Mouse (Mus musculus) myocyte (in vitro differentiated cells): ENCODE measurements around the gene Trpv4. TPM values are rescaled to one million over a fixed set of nuclear protein-coding genes. Genes with fewer than 3 reads are reported as not detected.
A peak's percentile ranks its signal among the peaks of the same experiment; 100 is the strongest.

Source experiments
- H3K27me3 ChIP-seq: one replicate; pipeline ENCODE4 v1.6.1; 2011; ENCODE audit not compliant: control insufficient read depth, insufficient read depth, insufficient read length
- H3K36me3 ChIP-seq: one replicate; pipeline ENCODE4 v1.6.1; 2011; ENCODE audit not compliant: control insufficient read depth, insufficient read depth
- H3K4me2 ChIP-seq: one replicate; pipeline ENCODE4 v1.6.1; 2011; ENCODE audit warnings: low read depth, control low read depth
- H3K4me3 ChIP-seq: one replicate; pipeline ENCODE4 v1.5.1; 2011; ENCODE audit warnings: mild to moderate bottlenecking, control low read depth, moderate library complexity
- H3K79me2 ChIP-seq: one replicate; pipeline ENCODE4 v1.6.1; 2011; ENCODE audit not compliant: control insufficient read depth, insufficient read depth
- H3ac ChIP-seq: one replicate; pipeline ENCODE4 v1.6.1; 2011; ENCODE audit not compliant: control insufficient read depth, insufficient read length
- CEBPB ChIP-seq: IDR thresholded peaks from 2 replicates; pipeline ENCODE4 v1.6.1; 2011; ENCODE audit warnings: mild to moderate bottlenecking, moderate library complexity; ENCODE audit not compliant: poor library complexity, insufficient read depth, severe bottlenecking
- E2F4 ChIP-seq: IDR thresholded peaks from one replicate; pipeline ENCODE4 v1.6.1; 2011; ENCODE audit warnings: mild to moderate bottlenecking, control low read depth, moderate library complexity; ENCODE audit not compliant: insufficient read depth
- MAX ChIP-seq: IDR thresholded peaks from one replicate; pipeline ENCODE4 v1.6.1; 2011; ENCODE audit warnings: low read depth, mild to moderate bottlenecking, control low read depth
- MYOD1 ChIP-seq, 3 experiments: IDR thresholded peaks; one replicate each; pipeline ENCODE4 v1.6.1; 2011; ENCODE audit warnings: control low read depth in 2 of 3, low read depth in 2 of 3, mild to moderate bottlenecking in 2 of 3, moderate library complexity in 1 of 3; ENCODE audit not compliant: insufficient read length in 2 of 3, control insufficient read depth in 1 of 3
- MYOG ChIP-seq, 3 experiments: IDR thresholded peaks; one replicate each; pipeline ENCODE4 v1.6.1; 2011; ENCODE audit warnings: control low read depth in 2 of 3, low read depth in 2 of 3, mild to moderate bottlenecking in 2 of 3; ENCODE audit not compliant: insufficient read length in 2 of 3, control insufficient read depth in 1 of 3, insufficient read depth in 1 of 3
- POLR2A ChIP-seq: IDR thresholded peaks from one replicate; pipeline ENCODE4 v1.6.1; 2011; ENCODE audit warnings: low read depth, mild to moderate bottlenecking, control low read depth, moderate library complexity; ENCODE audit not compliant: insufficient read length
- POLR2AphosphoS2 ChIP-seq: IDR thresholded peaks from one replicate; pipeline ENCODE4 v1.6.1; 2011; ENCODE audit warnings: low read depth, control low read depth; ENCODE audit not compliant: insufficient read length
- REST ChIP-seq: IDR thresholded peaks from one replicate; pipeline ENCODE4 v1.6.1; 2011; ENCODE audit warnings: mild to moderate bottlenecking, control low read depth, moderate library complexity; ENCODE audit not compliant: insufficient read depth, insufficient read length
- SRF ChIP-seq: IDR thresholded peaks from one replicate; pipeline ENCODE4 v1.6.1; 2011; ENCODE audit warnings: low read depth; ENCODE audit not compliant: control insufficient read depth, insufficient read length
- TCF12 ChIP-seq: IDR thresholded peaks from one replicate; pipeline ENCODE4 v1.6.1; 2011; ENCODE audit warnings: mild to moderate bottlenecking, control low read depth; ENCODE audit not compliant: poor library complexity, insufficient read depth, severe bottlenecking
- TCF3 ChIP-seq: IDR thresholded peaks from one replicate; pipeline ENCODE4 v1.6.1; 2011; ENCODE audit warnings: low read depth, control low read depth; ENCODE audit not compliant: insufficient read length
- USF1 ChIP-seq: IDR thresholded peaks from one replicate; pipeline ENCODE4 v1.6.1; 2011; ENCODE audit warnings: low read depth, mild to moderate bottlenecking, control low read depth, moderate library complexity
- polyA plus RNA-seq: library from polyadenylated mRNA; unstranded; fragments of >200 nt; fragmentation: generic; extraction: Trizol; gene quantifications from one replicate; pipeline ENCODE4 v1.2.1, GENCODE M21; 2012; ENCODE audit warnings: missing spikeins

Gene Trpv4
- polyA plus RNA-seq, 1 experiment = 0.12 TPM

GRCm38 (mm10) chr5:114689700-114690366, 31.6 kb upstream of the Trpv4 start:
- peak overlapping the region; percentile 92 for H3K4me2 ChIP-seq
- H3K36me3 ChIP-seq = no peaks in the 10 kb centered on the region
- H3K4me3 ChIP-seq = peak overlapping the region; percentile 44
- H3K79me2 ChIP-seq = no peaks in the 10 kb centered on the region
- TF ChIP-seq USF1 = no peak
- no peak for TF ChIP-seq MYOG (IDR thresholded peaks at IDR 0.05; ENCODE audit: control insufficient read depth in 1 of 3, insufficient read depth in 1 of 3, insufficient read length in 2 of 3, low read depth in 2 of 3)
- no peak for TF ChIP-seq POLR2A
- TF ChIP-seq MYOD1 (IDR thresholded peaks at IDR 0.05; ENCODE audit: control insufficient read depth in 1 of 3, insufficient read length in 2 of 3, low read depth in 2 of 3) = no peak
- TF ChIP-seq MAX = no peak
- no peak for TF ChIP-seq CEBPB
- no peak for TF ChIP-seq REST
- TF ChIP-seq SRF = no peak
- no peak for TF ChIP-seq E2F4
- no peak for TF ChIP-seq POLR2AphosphoS2
- no peak for TF ChIP-seq TCF3
- no peak for TF ChIP-seq TCF12
- H3ac ChIP-seq = peak overlapping the region; percentile 26
- peaks cover 13% of the 10 kb centered on the region for H3K27me3 ChIP-seq

- Histone ChIP-seq H3K79me2 (no peaks in the 10 kb centered on the region), H3K4me2 (peak overlapping the region; percentile 92), H3K4me3 (no peak overlapping the region), H3K36me3 (no peaks in the 10 kb centered on the region), H3ac (no peak overlapping the region), H3K27me3 (peaks cover 5% of the 10 kb centered on the region)
- TF ChIP-seq MYOD1 (IDR thresholded peaks at IDR 0.05; ENCODE audit: control insufficient read depth in 1 of 3, insufficient read length in 2 of 3, low read depth in 2 of 3) (peak in 1 of 3 experiments; percentile 21), POLR2A (no peak)
These were observed 30.5 kb upstream of the Trpv4 start for GRCm38 (mm10) chr5:114688703-114689102.

GRCm38 (mm10) chr5:114687901-114688300, 29.7 kb upstream of the Trpv4 start:
- H3K36me3 ChIP-seq = no peaks in the 10 kb centered on the region
- H3ac ChIP-seq = no peak overlapping the region
- TF ChIP-seq REST = no peak
- TF ChIP-seq MYOD1 (IDR thresholded peaks at IDR 0.05; ENCODE audit: control insufficient read depth in 1 of 3, insufficient read length in 2 of 3, low read depth in 2 of 3) = no peak
- TF ChIP-seq TCF12 = no peak
- no peak for TF ChIP-seq MAX
- TF ChIP-seq POLR2A = no peak
- no peak for TF ChIP-seq TCF3
- H3K4me2 ChIP-seq = no peak overlapping the region
- no peak overlapping the region for H3K4me3 ChIP-seq
- no peaks in the 10 kb centered on the region for H3K79me2 ChIP-seq
- no peaks in the 10 kb centered on the region for H3K27me3 ChIP-seq

GRCm38 (mm10) chr5:114686726-114687210, 28.5 kb upstream of the Trpv4 start:
- Histone ChIP-seq H3K4me2 (no peak overlapping the region), H3K36me3 (no peaks in the 10 kb centered on the region), H3K79me2 (no peaks in the 10 kb centered on the region), H3K27me3 (no peaks in the 10 kb centered on the region), H3K4me3 (no peak overlapping the region), H3ac (no peak overlapping the region)
- TF ChIP-seq MYOD1 (IDR thresholded peaks at IDR 0.05; ENCODE audit: control insufficient read depth in 1 of 3, insufficient read length in 2 of 3, low read depth in 2 of 3) (no peak), MAX (no peak), E2F4 (no peak), TCF12 (no peak), REST (no peak), POLR2AphosphoS2 (no peak), CEBPB (no peak), MYOG (IDR thresholded peaks at IDR 0.05; ENCODE audit: control insufficient read depth in 1 of 3, insufficient read depth in 1 of 3, insufficient read length in 2 of 3, low read depth in 2 of 3) (no peak), POLR2A (no peak), SRF (no peak), USF1 (no peak), TCF3 (no peak)

- Histone ChIP-seq H3K27me3 (no peaks in the 10 kb centered on the region), H3K4me2 (no peak overlapping the region), H3K4me3 (no peak overlapping the region), H3K79me2 (no peaks in the 10 kb centered on the region), H3ac (no peak overlapping the region), H3K36me3 (no peaks in the 10 kb centered on the region)
- no peak for TF ChIP-seq SRF
- no peak for TF ChIP-seq MAX
- no peak for TF ChIP-seq TCF3
- no peak for TF ChIP-seq REST
These were observed 27.8 kb upstream of the Trpv4 start for GRCm38 (mm10) chr5:114685986-114686385.
